Mouse (Mus musculus): ENCODE measurements at regions not wholly inside any gene's neighbourhood (a gene's known extent, or its start where the extent isn't known, plus 50 kb on each side); places are given as distances from the start of the nearest gene placed in this dataset.

GRCm38 (mm10) chr14:105803281-105803680 lies 93.3 kb downstream of the Spry2 start:
- TF ChIP-seq EP300 (IDR thresholded peaks at IDR 0.05; ENCODE audit: low read depth in 1 of 2, low read length in 2 of 2) (no peak), KAT2A (conservative IDR thresholded peaks at IDR 0.05; ENCODE audit: low read depth, low read length) (no peak), GABPA (IDR thresholded peaks at IDR 0.05; ENCODE audit: low read depth, low read length) (no peak), ETS1 (IDR thresholded peaks at IDR 0.05; ENCODE audit: low read depth, low read length) (no peak), POLR2A (IDR thresholded peaks at IDR 0.05; ENCODE audit: control insufficient read depth in 1 of 2, insufficient read depth in 1 of 2, low read depth in 1 of 2, low read length in 2 of 2, poor library complexity in 1 of 2) (no peak), RCOR1 (IDR thresholded peaks at IDR 0.05; ENCODE audit: low read depth, low read length) (no peak), MXI1 (IDR thresholded peaks at IDR 0.05; ENCODE audit: low read depth, low read length) (no peak), MAZ (IDR thresholded peaks at IDR 0.05; ENCODE audit: low read depth, low read length) (no peak)
- Histone ChIP-seq H3K4me1 (ENCODE audit: control insufficient read depth in 1 of 2, insufficient read depth in 2 of 2, low read length in 2 of 2) (peaks cover 4 to 19% of the 10 kb centered on the region in 2 experiments), H3K27me3 (ENCODE audit: control insufficient read depth in 1 of 2, insufficient read depth in 2 of 2, low read length in 2 of 2) (no peaks in the 10 kb centered on the region), H3K79me2 (ENCODE audit: control insufficient read depth, insufficient read depth, low read length, poor library complexity) (no peaks in the 10 kb centered on the region), H3K27ac (ENCODE audit: control insufficient read depth, low read depth, low read length) (no peak overlapping the region), H3K4me3 (ENCODE audit: control insufficient read depth in 1 of 2, insufficient read depth in 1 of 2, low read depth in 2 of 2, low read length in 2 of 2) (no peak overlapping the region), H3K9me3 (replicated peaks; ENCODE audit: insufficient read depth, low read length) (no peaks in the 10 kb centered on the region), H3K36me3 (ENCODE audit: control insufficient read depth in 1 of 2, insufficient read depth in 2 of 2, low read length in 2 of 2) (peaks cover 0 to 20% of the 10 kb centered on the region in 2 experiments; a peak in 2 of 4 replicates), H3K9ac (ENCODE audit: control insufficient read depth, low read depth, low read length, poor library complexity, severe bottlenecking) (no peak overlapping the region)
- no peak for DNase-seq (ENCODE audit: low read depth, low spot score)

DNA sequence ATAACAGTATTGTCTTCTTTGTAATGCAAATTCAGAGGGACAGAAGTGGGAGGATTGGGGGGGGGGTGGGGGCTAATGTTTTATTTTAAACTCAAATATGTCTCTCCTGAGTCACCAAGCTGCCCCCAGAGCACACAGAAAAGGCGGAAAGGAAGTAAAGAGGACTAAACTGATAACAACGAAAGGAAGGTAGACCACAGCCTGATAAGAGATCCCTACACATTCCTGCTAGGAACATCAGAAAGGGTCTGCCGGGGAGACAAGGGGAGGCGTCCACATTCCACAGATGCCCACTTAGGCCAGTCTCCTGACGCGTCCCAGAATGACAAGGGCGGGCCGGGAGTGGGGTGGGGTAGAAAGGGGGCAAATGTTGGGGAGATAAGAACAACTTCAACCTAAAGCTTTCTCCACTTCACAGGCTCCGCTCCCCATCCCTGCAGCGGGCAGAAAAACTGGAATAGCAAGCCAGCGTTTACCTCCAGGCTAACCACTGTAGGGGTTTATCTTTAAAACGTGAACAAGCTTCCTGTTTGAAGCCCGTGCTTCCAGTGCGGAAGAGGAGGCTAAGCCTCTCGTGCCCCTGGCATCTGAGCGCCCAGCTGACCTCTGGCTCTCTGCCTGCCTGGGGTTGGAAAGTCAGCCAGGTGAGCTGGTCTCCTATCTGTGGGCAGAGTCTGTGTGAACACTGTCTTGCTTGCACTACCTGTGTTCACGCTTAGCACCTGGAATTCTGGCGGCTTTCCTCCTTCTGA lies 93.9 kb downstream of the Spry2 start:
- Histone ChIP-seq H3K27me3 (ENCODE audit: control insufficient read depth in 1 of 2, insufficient read depth in 2 of 2, low read length in 2 of 2) (no peaks in the 10 kb centered on the region), H3K36me3 (ENCODE audit: control insufficient read depth in 1 of 2, insufficient read depth in 2 of 2, low read length in 2 of 2) (peaks cover 0 to 20% of the 10 kb centered on the region in 2 experiments; a peak in 2 of 4 replicates), H3K9ac (ENCODE audit: control insufficient read depth, low read depth, low read length, poor library complexity, severe bottlenecking) (no peak overlapping the region), H3K79me2 (ENCODE audit: control insufficient read depth, insufficient read depth, low read length, poor library complexity) (no peaks in the 10 kb centered on the region), H3K27ac (ENCODE audit: control insufficient read depth, low read depth, low read length) (no peak overlapping the region), H3K9me3 (replicated peaks; ENCODE audit: insufficient read depth, low read length) (no peaks in the 10 kb centered on the region), H3K4me3 (ENCODE audit: control insufficient read depth in 1 of 2, insufficient read depth in 1 of 2, low read depth in 2 of 2, low read length in 2 of 2) (peak overlapping the region in 1 of 2 experiments; percentile 17; a peak in 1 of 4 replicates), H3K4me1 (ENCODE audit: control insufficient read depth in 1 of 2, insufficient read depth in 2 of 2, low read length in 2 of 2) (peaks cover 4 to 19% of the 10 kb centered on the region in 2 experiments)
- peak; percentile 12 for DNase-seq (ENCODE audit: low read depth, low spot score)
- TF ChIP-seq ELF1 (IDR thresholded peaks at IDR 0.05; ENCODE audit: low read depth, low read length): no peak
- no peak for TF ChIP-seq RAD21 (IDR thresholded peaks at IDR 0.05; ENCODE audit: low read depth, low read length)
- no peak for TF ChIP-seq BHLHE40 (IDR thresholded peaks at IDR 0.05; ENCODE audit: borderline replicate concordance, low read depth, low read length)
- TF ChIP-seq RCOR1 (IDR thresholded peaks at IDR 0.05; ENCODE audit: low read depth, low read length): no peak
- TF ChIP-seq HCFC1 (IDR thresholded peaks at IDR 0.05; ENCODE audit: low read depth, low read length): no peak
- no peak for TF ChIP-seq ZNF384 (IDR thresholded peaks at IDR 0.05; ENCODE audit: low read depth, low read length)
- peak; percentile 58 to 62 for TF ChIP-seq EP300 (IDR thresholded peaks at IDR 0.05; ENCODE audit: low read depth in 1 of 2, low read length in 2 of 2)
- TF ChIP-seq E2F4 (IDR thresholded peaks at IDR 0.05; ENCODE audit: borderline replicate concordance, low read depth, low read length): no peak
- no peak for TF ChIP-seq KAT2A (conservative IDR thresholded peaks at IDR 0.05; ENCODE audit: low read depth, low read length)
- no peak for TF ChIP-seq GABPA (IDR thresholded peaks at IDR 0.05; ENCODE audit: low read depth, low read length)
- no peak for TF ChIP-seq CTCF (IDR thresholded peaks at IDR 0.05 in 2 of 3, conservative IDR thresholded peaks at IDR 0.05 in 1 of 3; ENCODE audit: control insufficient read depth in 1 of 3, insufficient read depth in 1 of 3, low read depth in 2 of 3, low read length in 3 of 3, poor library complexity in 1 of 3, severe bottlenecking in 1 of 3)
- no peak for TF ChIP-seq MYC (IDR thresholded peaks at IDR 0.05; ENCODE audit: low read depth, low read length)
- peak; percentile 67 for TF ChIP-seq GATA1 (IDR thresholded peaks at IDR 0.05; ENCODE audit: low read depth, low read length)
- TF ChIP-seq CHD2 (IDR thresholded peaks at IDR 0.05; ENCODE audit: low read length): no peak
- TF ChIP-seq ZKSCAN1 (IDR thresholded peaks at IDR 0.05; ENCODE audit: low read depth, low read length): no peak
- TF ChIP-seq ETS1 (IDR thresholded peaks at IDR 0.05; ENCODE audit: low read depth, low read length): no peak
